In the genomic region with DNA sequence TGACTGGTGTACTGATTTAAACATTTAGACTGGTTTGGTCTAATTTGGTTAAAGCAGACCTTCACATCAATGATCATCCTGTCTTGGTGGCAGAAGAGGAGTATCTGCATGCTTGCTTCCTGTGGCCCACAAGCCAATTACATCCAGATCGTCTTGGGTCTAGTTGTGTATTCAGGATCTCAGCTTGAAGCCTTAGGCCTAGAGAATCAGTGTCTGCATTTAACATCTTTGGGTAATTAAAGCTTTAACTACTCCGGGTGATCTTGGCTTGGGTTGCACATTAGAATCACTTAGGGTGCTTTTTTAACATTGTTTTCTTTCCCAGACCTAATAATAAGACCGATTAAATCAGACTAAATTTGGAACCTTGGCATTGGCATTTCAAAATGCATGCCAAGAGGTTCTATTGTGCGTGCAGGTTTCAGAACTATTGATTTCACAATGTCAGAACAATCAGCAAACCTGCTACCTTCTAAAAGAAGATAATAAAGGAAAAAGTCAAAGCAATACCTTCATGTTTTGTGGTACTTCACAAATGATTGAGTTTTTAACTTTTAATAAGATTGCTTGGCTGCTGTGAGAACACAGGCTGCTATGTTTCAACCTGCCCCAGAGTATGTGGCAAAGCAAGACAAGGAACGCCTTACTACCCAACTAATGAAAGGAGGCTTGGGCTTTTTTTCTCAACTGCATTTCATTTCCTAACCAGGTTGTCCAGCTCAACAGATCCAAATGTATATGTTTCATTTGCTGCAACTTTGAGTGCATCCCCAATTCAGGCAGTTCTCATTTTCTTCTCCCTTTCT, we compare ENCODE assay signal across 18 mouse cellular contexts.
DNase-seq lines count a peak whose midpoint lies in the region; ATAC-seq and TF ChIP-seq lines count a peak whose summit lies in the region.
"Had no signal": no experiment of that assay in that cellular context is flagged by ENCODE, and none has a peak within 500 bp of the region (broad histone marks: within the 10 kb centered on the region; RNA-seq: fewer than 3 reads in every experiment).

No protein-coding gene starts in this region.

- H3K27ac ChIP-seq in forebrain, embryonic 15.5 days (replicated peaks), result no peak overlapping the region
- no peak overlapping the region for H3K27ac ChIP-seq in forebrain, embryonic 10.5 days
- no peak overlapping the region for H3K27ac ChIP-seq in midbrain, postnatal 0 days (ENCODE audit: low read depth, low read length)
- no peak overlapping the region for H3K27ac ChIP-seq in midbrain, embryonic 13.5 days
- H3K27ac ChIP-seq in forebrain, postnatal 0 days (ENCODE audit: low read depth, low read length), result no peak overlapping the region
- no peak overlapping the region for H3K27ac ChIP-seq in intestine, embryonic 16.5 days (ENCODE audit: low read length)
- H3K27ac ChIP-seq: embryonic facial prominence, embryonic 12.5 days; hindbrain, embryonic 15.5 days had no signal

- H3K9me3 ChIP-seq in forebrain, embryonic 15.5 days, result no peaks in the 10 kb centered on the region
- no peaks in the 10 kb centered on the region for H3K9me3 ChIP-seq in forebrain, embryonic 10.5 days
- H3K9me3 ChIP-seq in midbrain, postnatal 0 days (ENCODE audit: low read length), result no peaks in the 10 kb centered on the region
- no peaks in the 10 kb centered on the region for H3K9me3 ChIP-seq in midbrain, embryonic 13.5 days
- no peaks in the 10 kb centered on the region for H3K9me3 ChIP-seq in forebrain, postnatal 0 days (ENCODE audit: low read length)
- H3K9me3 ChIP-seq in intestine, embryonic 16.5 days (ENCODE audit: control insufficient read depth, low read length), result no peaks in the 10 kb centered on the region
- H3K9me3 ChIP-seq: embryonic facial prominence, embryonic 12.5 days; heart, embryonic 12.5 days; hindbrain, embryonic 15.5 days had no signal

- H3K36me3 ChIP-seq in forebrain, embryonic 15.5 days, result no peaks in the 10 kb centered on the region
- no peaks in the 10 kb centered on the region for H3K36me3 ChIP-seq in forebrain, embryonic 10.5 days (replicated peaks)
- no peaks in the 10 kb centered on the region for H3K36me3 ChIP-seq in midbrain, postnatal 0 days (ENCODE audit: insufficient read depth, low read length)
- H3K36me3 ChIP-seq in midbrain, embryonic 13.5 days, result no peaks in the 10 kb centered on the region
- no peaks in the 10 kb centered on the region for H3K36me3 ChIP-seq in forebrain, postnatal 0 days (ENCODE audit: insufficient read depth)
- H3K36me3 ChIP-seq in intestine, embryonic 16.5 days (ENCODE audit: control insufficient read depth, insufficient read depth, low read length), result no peaks in the 10 kb centered on the region
- H3K36me3 ChIP-seq: embryonic facial prominence, embryonic 12.5 days; heart, embryonic 12.5 days; hindbrain, embryonic 15.5 days had no signal

- ATAC-seq in forebrain, embryonic 15.5 days (replicated peaks), result peak; percentile 71
- ATAC-seq in midbrain, postnatal 0 days (ENCODE audit: low FRiP score), result no peak
- ATAC-seq in midbrain, embryonic 13.5 days, result no peak
- peak; percentile 27; the same call in 1 of the 2 replicates for ATAC-seq in forebrain, postnatal 0 days
- ATAC-seq in intestine, embryonic 16.5 days, result no peak
- ATAC-seq: inflammation-experienced regulatory T-cells, adult 6 months had no signal

- peaks cover 9% of the 10 kb centered on the region; the same call in 1 of the 2 replicates for H3K4me1 ChIP-seq in forebrain, embryonic 15.5 days
- peaks cover 6% of the 10 kb centered on the region for H3K4me1 ChIP-seq in forebrain, embryonic 10.5 days
- H3K4me1 ChIP-seq in midbrain, postnatal 0 days (ENCODE audit: insufficient read depth, low read length), result no peaks in the 10 kb centered on the region
- no peaks in the 10 kb centered on the region for H3K4me1 ChIP-seq in midbrain, embryonic 13.5 days (replicated peaks)
- H3K4me1 ChIP-seq in forebrain, postnatal 0 days (ENCODE audit: insufficient read depth), result no peaks in the 10 kb centered on the region
- H3K4me1 ChIP-seq in intestine, embryonic 16.5 days (ENCODE audit: control insufficient read depth, insufficient read depth, low read length), result no peaks in the 10 kb centered on the region
- H3K4me1 ChIP-seq: embryonic facial prominence, embryonic 12.5 days; heart, embryonic 12.5 days; hindbrain, embryonic 15.5 days had no signal

- WGBS in forebrain, embryonic 15.5 days, result 12% methylated on average over 5 of the region's 5 CpGs
- 50% methylated on average over 5 of the region's 5 CpGs for WGBS in forebrain, embryonic 10.5 days
- 54% methylated on average over 5 of the region's 5 CpGs for WGBS in midbrain, postnatal 0 days
- WGBS in midbrain, embryonic 13.5 days, result 59% methylated on average over 5 of the region's 5 CpGs
- WGBS in forebrain, postnatal 0 days, result 16% methylated on average over 5 of the region's 5 CpGs
- WGBS in intestine, embryonic 16.5 days, result 71% methylated on average over 5 of the region's 5 CpGs

- H3K4me3 ChIP-seq in forebrain, embryonic 15.5 days, result no peak overlapping the region
- H3K4me3 ChIP-seq in forebrain, embryonic 10.5 days, result no peak overlapping the region
- H3K4me3 ChIP-seq in midbrain, postnatal 0 days (ENCODE audit: low read depth, low read length), result no peak overlapping the region
- no peak overlapping the region for H3K4me3 ChIP-seq in midbrain, embryonic 13.5 days (replicated peaks)
- no peak overlapping the region for H3K4me3 ChIP-seq in forebrain, postnatal 0 days (ENCODE audit: low read depth, low read length)
- H3K4me3 ChIP-seq in intestine, embryonic 16.5 days (ENCODE audit: low read length), result no peak overlapping the region
- H3K4me3 ChIP-seq: embryonic facial prominence, embryonic 12.5 days; heart, embryonic 12.5 days; hindbrain, embryonic 15.5 days had no signal

- DNase-seq in forebrain, embryonic 10.5 days (ENCODE audit: extremely low spot score, low spot score), result no peak
- DNase-seq in midbrain, postnatal 0 days (ENCODE audit: low spot score), result peak; percentile 12
- peak; percentile 87 for DNase-seq in brain, embryonic 14.5 days (ENCODE audit: low read depth)
- DNase-seq in forebrain, postnatal 0 days, result peak; percentile 29
- no peak for DNase-seq in cerebellum, postnatal 4 days (ENCODE audit: low spot score in 2 of 2)
- DNase-seq: adrenal gland, adult 8-10 months; cerebellum, adult 2 months; cerebellum, postnatal 10 days; gastrocnemius, postnatal 14 days; kidney, adult 18-20 months had no signal

- TF ChIP-seq POLR2A in brain, embryonic 14.5 days (IDR thresholded peaks at IDR 0.05; ENCODE audit: borderline replicate concordance, extremely low read depth, insufficient read depth, insufficient read length, poor library complexity, severe bottlenecking), result no peak

- H3K9ac ChIP-seq in forebrain, embryonic 15.5 days (replicated peaks), result no peak overlapping the region
- H3K9ac ChIP-seq in midbrain, postnatal 0 days (replicated peaks; ENCODE audit: low read length, poor library complexity, severe bottlenecking), result no peak overlapping the region
- no peak overlapping the region for H3K9ac ChIP-seq in midbrain, embryonic 13.5 days (replicated peaks)
- no peak overlapping the region for H3K9ac ChIP-seq in forebrain, postnatal 0 days
- H3K9ac ChIP-seq in intestine, embryonic 16.5 days (ENCODE audit: low read depth, low read length), result no peak overlapping the region
- H3K9ac ChIP-seq: embryonic facial prominence, embryonic 12.5 days; heart, embryonic 12.5 days; hindbrain, embryonic 15.5 days had no signal

- H3K27me3 ChIP-seq in forebrain, embryonic 15.5 days, result no peaks in the 10 kb centered on the region
- H3K27me3 ChIP-seq in forebrain, embryonic 10.5 days (ENCODE audit: poor library complexity, severe bottlenecking), result no peaks in the 10 kb centered on the region
- no peaks in the 10 kb centered on the region for H3K27me3 ChIP-seq in midbrain, postnatal 0 days (ENCODE audit: insufficient read depth, low read length)
- H3K27me3 ChIP-seq in midbrain, embryonic 13.5 days, result no peaks in the 10 kb centered on the region
- H3K27me3 ChIP-seq in forebrain, postnatal 0 days (ENCODE audit: insufficient read depth, low read length), result no peaks in the 10 kb centered on the region
- H3K27me3 ChIP-seq in intestine, embryonic 16.5 days (replicated peaks; ENCODE audit: control insufficient read depth, insufficient read depth, low read length), result no peaks in the 10 kb centered on the region
- H3K27me3 ChIP-seq: CH12.LX; embryonic facial prominence, embryonic 12.5 days; heart, embryonic 12.5 days; hindbrain, embryonic 15.5 days had no signal

- TF ChIP-seq CTCF in midbrain, postnatal 0 days (IDR thresholded peaks at IDR 0.05), result no peak
- no peak for TF ChIP-seq CTCF in brain, embryonic 14.5 days (IDR thresholded peaks at IDR 0.05; ENCODE audit: borderline replicate concordance, extremely low read depth, insufficient read depth, insufficient read length)
- no peak for TF ChIP-seq CTCF in forebrain, postnatal 0 days (IDR thresholded peaks at IDR 0.05; ENCODE audit: low read depth)

- no peak overlapping the region for H3K4me2 ChIP-seq in forebrain, embryonic 15.5 days (replicated peaks)
- H3K4me2 ChIP-seq in midbrain, postnatal 0 days (ENCODE audit: low read depth, low read length, poor library complexity, severe bottlenecking), result no peak overlapping the region
- no peak overlapping the region for H3K4me2 ChIP-seq in midbrain, embryonic 13.5 days (replicated peaks)
- no peak overlapping the region for H3K4me2 ChIP-seq in forebrain, postnatal 0 days (ENCODE audit: low read depth)
- no peak overlapping the region for H3K4me2 ChIP-seq in intestine, embryonic 16.5 days (ENCODE audit: low read depth, low read length)
- H3K4me2 ChIP-seq: embryonic facial prominence, embryonic 12.5 days; heart, embryonic 12.5 days; hindbrain, embryonic 15.5 days had no signal

Comparison
In these comparisons a context has a peak if more than half of its experiments do, and no peak if none do; other contexts are left out.
1. DNase-seq: peak in midbrain, postnatal 0 days (single experiment), brain, embryonic 14.5 days (single experiment) and forebrain, postnatal 0 days (single experiment); none in forebrain, embryonic 10.5 days (single experiment) and cerebellum, postnatal 4 days (0 of 2).
2. ATAC-seq: peak in forebrain, embryonic 15.5 days (single experiment) and forebrain, postnatal 0 days (single experiment); none in midbrain, postnatal 0 days (single experiment), midbrain, embryonic 13.5 days (single experiment) and intestine, embryonic 16.5 days (single experiment).